ENCODE assay signal across 8 mouse cellular contexts in the genomic region with DNA sequence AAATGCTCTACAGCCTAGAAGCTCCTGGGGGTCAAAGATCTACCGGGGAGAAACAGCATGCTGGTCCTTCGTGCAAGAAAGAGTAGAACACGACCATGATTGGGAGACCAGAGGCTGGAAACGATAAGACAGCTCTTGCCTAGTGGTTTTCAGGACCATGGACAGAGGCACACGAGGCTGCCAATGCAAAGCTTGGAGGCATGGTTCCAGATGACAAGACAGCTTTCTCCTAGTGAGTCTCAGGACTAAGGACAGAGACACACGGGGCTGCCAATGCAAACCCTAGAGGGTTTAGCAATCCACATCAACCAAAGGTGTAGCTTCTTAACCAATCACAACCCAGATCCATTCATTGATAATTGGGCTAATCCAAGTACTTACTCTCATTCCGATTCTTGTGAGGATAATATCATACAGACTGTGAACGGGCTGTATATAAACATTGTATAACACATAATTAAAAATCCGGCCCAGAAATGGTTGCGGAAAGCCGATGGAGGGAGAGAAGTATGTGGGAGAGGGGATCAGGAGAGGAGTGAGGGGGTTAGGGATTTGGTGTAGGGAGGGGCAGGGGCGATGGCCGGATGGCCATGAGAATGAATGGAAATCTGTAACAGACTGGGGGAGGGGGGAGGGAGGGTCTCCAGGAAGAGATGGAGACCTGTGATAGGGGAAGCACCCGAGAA.
DNase-seq lines count a peak whose midpoint lies in the region; ATAC-seq and TF ChIP-seq lines count a peak whose summit lies in the region.

No protein-coding gene starts in this region.

- H3K36me3 ChIP-seq in forebrain, embryonic 11.5 days (ENCODE audit: control insufficient read depth, insufficient read depth, low read length): no peaks in the 10 kb centered on the region
- no peaks in the 10 kb centered on the region for H3K36me3 ChIP-seq in forebrain, embryonic 15.5 days
- no peaks in the 10 kb centered on the region for H3K36me3 ChIP-seq in liver, adult 2 months (ENCODE audit: control insufficient read depth, insufficient read depth, low read length)
- H3K36me3 ChIP-seq in splenic B cell, adult 2 months (ENCODE audit: control insufficient read depth, insufficient read depth, low read length, poor library complexity, severe bottlenecking): no peaks in the 10 kb centered on the region

- no peaks in the 10 kb centered on the region for H3K79me2 ChIP-seq in liver, adult 2 months (ENCODE audit: control insufficient read depth, insufficient read depth, low read length)

- no peak for TF ChIP-seq CTCF in liver, adult 2 months (IDR thresholded peaks at IDR 0.05; ENCODE audit: low read depth, low read length)
- no peak for TF ChIP-seq CTCF in left cerebral cortex, adult 2 months (IDR thresholded peaks at IDR 0.05)

- H3K27ac ChIP-seq in forebrain, embryonic 11.5 days (ENCODE audit: low read depth, low read length): no peak overlapping the region
- no peak overlapping the region for H3K27ac ChIP-seq in forebrain, embryonic 15.5 days (replicated peaks)
- H3K27ac ChIP-seq in liver, adult 2 months (replicated peaks; ENCODE audit: insufficient read depth, low read depth, low read length): no peak overlapping the region
- H3K27ac ChIP-seq in left cerebral cortex, adult 2 months: no peak overlapping the region

- H3K4me3 ChIP-seq in forebrain, embryonic 11.5 days (ENCODE audit: low read depth, low read length): no peak overlapping the region
- H3K4me3 ChIP-seq in forebrain, embryonic 15.5 days: no peak overlapping the region
- no peak overlapping the region for H3K4me3 ChIP-seq in liver, adult 2 months (ENCODE audit: insufficient read depth, low read depth, low read length)
- H3K4me3 ChIP-seq in left cerebral cortex, adult 2 months: no peak overlapping the region

- H3K4me2 ChIP-seq in forebrain, embryonic 11.5 days (ENCODE audit: low read depth, low read length, severe bottlenecking): no peak overlapping the region
- H3K4me2 ChIP-seq in forebrain, embryonic 15.5 days (replicated peaks): no peak overlapping the region

- H3K9me3 ChIP-seq in forebrain, embryonic 11.5 days (ENCODE audit: control insufficient read depth, low read length): no peaks in the 10 kb centered on the region
- no peaks in the 10 kb centered on the region for H3K9me3 ChIP-seq in forebrain, embryonic 15.5 days

- WGBS in forebrain, embryonic 11.5 days: 54% methylated on average over 14 of the region's 14 CpGs
- WGBS in forebrain, embryonic 15.5 days: 52% methylated on average over 14 of the region's 14 CpGs
- 52% methylated on average over 14 of the region's 14 CpGs for WGBS in liver, adult 2 months

- 0 out of 2 replicates have a peak, but pooled peaks have one; percentile 39 for ATAC-seq in forebrain, embryonic 11.5 days (replicated peaks; ENCODE audit: low FRiP score)
- ATAC-seq in forebrain, embryonic 15.5 days (replicated peaks): no peak

- H3K27me3 ChIP-seq in forebrain, embryonic 11.5 days (ENCODE audit: control insufficient read depth, insufficient read depth, low read length): no peaks in the 10 kb centered on the region
- no peaks in the 10 kb centered on the region for H3K27me3 ChIP-seq in forebrain, embryonic 15.5 days
- H3K27me3 ChIP-seq in liver, adult 2 months (ENCODE audit: control insufficient read depth, insufficient read depth, low read length): no peaks in the 10 kb centered on the region
- H3K27me3 ChIP-seq in splenic B cell, adult 2 months (ENCODE audit: control insufficient read depth, insufficient read depth, low read length, poor library complexity, severe bottlenecking): no peaks in the 10 kb centered on the region

- no peaks in the 10 kb centered on the region for H3K4me1 ChIP-seq in forebrain, embryonic 11.5 days (replicated peaks; ENCODE audit: control insufficient read depth, insufficient read depth, low read length)
- H3K4me1 ChIP-seq in forebrain, embryonic 15.5 days: no peaks in the 10 kb centered on the region
- H3K4me1 ChIP-seq in liver, adult 2 months (ENCODE audit: control insufficient read depth, insufficient read depth, low read length): no peaks in the 10 kb centered on the region

- H3K9ac ChIP-seq in forebrain, embryonic 11.5 days (ENCODE audit: low read length): no peak overlapping the region
- H3K9ac ChIP-seq in forebrain, embryonic 15.5 days (replicated peaks): no peak overlapping the region
- H3K9ac ChIP-seq in liver, adult 2 months (ENCODE audit: low read depth, low read length): no peak overlapping the region

- peak; percentile 83 for DNase-seq in forebrain, embryonic 11.5 days (ENCODE audit: low spot score)
- DNase-seq in 3T3-L1 (ENCODE audit: low read depth, low spot score): peak; percentile 83
- DNase-seq in c-Kit-positive CD71-negative TER-119-negative erythroid progenitor cells, embryonic 14.5 days (ENCODE audit: low read depth): peak; percentile 58
- peak; percentile 46 to 67 for DNase-seq in heart, postnatal 14 days
- DNase-seq in liver, adult 2 months (ENCODE audit: extremely low read depth, low read depth, low spot score): peak; percentile 46
- peak; percentile 1 for DNase-seq in splenic B cell, adult 2 months (ENCODE audit: low read depth, low spot score)
- no peak for DNase-seq in left cerebral cortex, adult 2 months (ENCODE audit: extremely low spot score in 1 of 2, low spot score in 2 of 2)

- intact Hi-C loops in heart, postnatal 14 days (cut with DNase I): no loop called here
- intact Hi-C loops in left cerebral cortex, adult 2 months (cut with DNase I): no loop called here

- TF ChIP-seq POLR2A in liver, adult 2 months (IDR thresholded peaks at IDR 0.05; ENCODE audit: extremely low read depth, insufficient read depth, low read length): no peak

Comparison
In these comparisons a context has a peak if more than half of its experiments do, and no peak if none do; other contexts are left out.
1. DNase-seq: peak in forebrain, embryonic 11.5 days (single experiment), 3T3-L1 (single experiment), c-Kit-positive CD71-negative TER-119-negative erythroid progenitor cells, embryonic 14.5 days (single experiment), heart, postnatal 14 days (2 of 2), liver, adult 2 months (single experiment) and splenic B cell, adult 2 months (single experiment); none in left cerebral cortex, adult 2 months (0 of 2).